Mouse (Mus musculus) lung, adult 2 months (tissue): ENCODE results near the gene Galnt6.

Source experiments
- CTCF ChIP-seq: fragments of 200-500 bp; IDR thresholded peaks from 2 replicates; pipeline ENCODE4 v1.5.1; 2011; ENCODE audit warnings: mild to moderate bottlenecking, low read length, control low read depth; ENCODE audit not compliant: insufficient read depth
- POLR2A ChIP-seq: fragments of 200-500 bp; IDR thresholded peaks from 2 replicates; pipeline ENCODE4 v1.6.1; 2011; ENCODE audit warnings: low read depth, mild to moderate bottlenecking, control low read depth, low read length, borderline replicate concordance; ENCODE audit errors: extremely low read depth

DNA sequence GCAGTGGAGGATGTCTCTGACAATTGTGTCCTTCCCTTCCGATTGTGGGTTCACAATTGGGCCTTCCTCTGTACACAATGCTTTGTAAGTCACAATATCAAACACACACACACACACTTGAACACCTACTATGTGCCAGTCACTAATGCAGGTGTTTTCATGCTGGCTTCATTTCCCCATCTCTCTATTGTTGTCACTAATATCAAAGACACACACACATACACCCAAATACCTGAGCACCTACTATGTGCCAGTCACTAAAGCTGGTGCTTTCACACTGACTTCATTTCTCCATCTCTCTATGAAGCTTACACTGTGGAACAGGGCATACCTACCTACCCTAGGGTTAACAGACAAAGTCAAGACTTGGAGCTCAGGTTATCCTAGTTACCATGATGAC is 23.8 kb downstream of the Galnt6 start:
- no peak for TF ChIP-seq CTCF
- no peak for TF ChIP-seq POLR2A
